Mouse (Mus musculus): ENCODE measurements at regions not wholly inside any gene's neighbourhood (a gene's known extent, or its start where the extent isn't known, plus 50 kb on each side); places are given as distances from the start of the nearest gene placed in this dataset.

DNA sequence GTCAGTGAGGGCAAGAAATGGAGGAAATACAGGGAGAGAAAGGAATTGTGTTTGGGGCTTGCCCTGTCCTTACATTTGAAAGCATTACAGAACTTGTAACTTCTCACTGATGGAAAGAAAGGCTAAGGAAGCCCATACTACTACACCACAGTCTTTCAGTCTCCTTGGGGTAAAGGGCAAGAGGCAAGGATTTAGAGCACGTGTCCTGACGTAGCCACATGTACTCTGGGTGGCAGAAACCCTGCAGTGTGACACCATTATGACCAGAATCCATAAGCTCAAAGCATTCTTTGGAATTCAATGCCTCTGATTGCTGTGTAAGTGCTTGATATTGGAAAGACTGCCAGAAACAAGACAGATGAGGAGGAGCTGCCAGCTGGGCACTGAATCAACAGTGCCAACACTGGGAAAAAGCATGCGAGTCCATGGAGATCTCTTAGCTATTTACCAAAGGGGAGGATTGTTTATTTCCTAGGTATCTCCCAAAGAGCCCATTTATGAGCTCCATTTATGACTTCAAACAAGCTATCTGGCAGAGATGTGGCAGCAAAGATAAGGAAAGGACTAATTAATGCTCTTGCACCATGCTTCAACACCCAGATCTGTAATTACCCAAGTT, 391.2 kb upstream of the Nt5c1b start:
- DNase-seq (ENCODE audit: low spot score, missing footprints) = no peak
- Histone ChIP-seq H3K27ac (ENCODE audit: low read depth, low read length) (no peak overlapping the region), H3K9ac (ENCODE audit: low read length) (no peak overlapping the region), H3K36me3 (ENCODE audit: control insufficient read depth, insufficient read depth, low read length) (no peaks in the 10 kb centered on the region), H3K4me2 (no peak overlapping the region), H3K9me3 (ENCODE audit: control insufficient read depth, low read length) (no peaks in the 10 kb centered on the region), H3K27me3 (ENCODE audit: control insufficient read depth, insufficient read depth, low read length) (no peaks in the 10 kb centered on the region), H3K4me3 (ENCODE audit: low read depth, low read length) (no peak overlapping the region), H3K4me1 (ENCODE audit: control insufficient read depth, insufficient read depth, low read length) (no peaks in the 10 kb centered on the region)
- no peak for ATAC-seq (ENCODE audit: low FRiP score)
- WGBS = 73% methylated on average over 3 of the region's 3 CpGs

DNA sequence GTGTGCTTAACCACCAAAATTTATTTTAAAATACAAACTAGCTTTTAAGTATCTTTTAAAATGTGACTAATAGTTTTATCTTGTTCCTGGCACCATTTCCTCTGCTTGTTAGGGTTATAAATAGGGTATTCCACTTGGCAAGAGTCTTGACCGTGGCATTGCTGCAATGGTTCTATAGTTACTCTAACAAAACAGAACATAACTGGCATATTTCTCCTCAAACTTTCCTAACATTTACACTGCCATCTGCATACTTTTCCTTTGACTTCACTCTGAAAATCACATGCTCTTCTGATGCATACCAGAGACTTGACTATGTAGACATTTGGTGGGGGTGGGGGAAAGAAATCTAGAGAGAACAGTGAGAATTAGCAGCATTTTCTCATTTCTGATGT, 390.7 kb upstream of the Nt5c1b start:
- WGBS = 88% methylated on average over 1 of the region's 1 CpGs
- Histone ChIP-seq H3K4me3 (ENCODE audit: low read depth, low read length) (no peak overlapping the region), H3K4me2 (no peak overlapping the region), H3K36me3 (ENCODE audit: control insufficient read depth, insufficient read depth, low read length) (no peaks in the 10 kb centered on the region), H3K4me1 (ENCODE audit: control insufficient read depth, insufficient read depth, low read length) (no peaks in the 10 kb centered on the region), H3K9me3 (ENCODE audit: control insufficient read depth, low read length) (no peaks in the 10 kb centered on the region), H3K27ac (ENCODE audit: low read depth, low read length) (no peak overlapping the region), H3K9ac (ENCODE audit: low read length) (no peak overlapping the region), H3K27me3 (ENCODE audit: control insufficient read depth, insufficient read depth, low read length) (no peaks in the 10 kb centered on the region)
- no peak for ATAC-seq (ENCODE audit: low FRiP score)
- no peak for DNase-seq (ENCODE audit: low spot score, missing footprints)

DNA sequence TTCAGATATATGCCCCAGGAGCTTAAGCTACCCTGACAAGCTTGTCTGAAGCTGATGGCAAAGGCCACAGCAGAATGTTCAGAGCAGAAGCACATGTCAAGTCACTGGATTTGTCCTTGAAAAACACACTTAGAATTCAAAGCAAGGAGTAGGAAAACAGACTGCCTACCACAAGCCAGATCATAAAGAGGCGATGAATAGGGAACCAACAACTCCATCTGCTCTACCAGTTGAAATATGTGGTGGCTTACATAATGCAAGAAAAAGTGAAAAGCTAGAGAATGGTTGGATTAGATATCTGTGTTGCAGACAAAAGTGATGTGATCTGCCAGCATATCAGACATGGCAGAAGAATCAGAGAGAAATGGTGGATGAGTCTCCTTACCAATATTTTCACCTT, 378.5 kb upstream of the Nt5c1b start:
- no peaks in the 10 kb centered on the region for H3K9me3 ChIP-seq (ENCODE audit: control insufficient read depth, low read length)
- DNase-seq (ENCODE audit: low spot score, missing footprints) (no peak), ATAC-seq (ENCODE audit: low FRiP score) (no peak)
- no peak overlapping the region for H3K9ac ChIP-seq (ENCODE audit: low read length)
- no peaks in the 10 kb centered on the region for H3K4me1 ChIP-seq (ENCODE audit: control insufficient read depth, insufficient read depth, low read length)
- H3K36me3 ChIP-seq (ENCODE audit: control insufficient read depth, insufficient read depth, low read length) = no peaks in the 10 kb centered on the region
- 92% methylated on average over 1 of the region's 1 CpGs for WGBS
- no peak overlapping the region for H3K4me3 ChIP-seq (ENCODE audit: low read depth, low read length)
- no peak overlapping the region for H3K27ac ChIP-seq (ENCODE audit: low read depth, low read length)
- H3K4me2 ChIP-seq = no peak overlapping the region
- H3K27me3 ChIP-seq (ENCODE audit: control insufficient read depth, insufficient read depth, low read length) = no peaks in the 10 kb centered on the region

DNA sequence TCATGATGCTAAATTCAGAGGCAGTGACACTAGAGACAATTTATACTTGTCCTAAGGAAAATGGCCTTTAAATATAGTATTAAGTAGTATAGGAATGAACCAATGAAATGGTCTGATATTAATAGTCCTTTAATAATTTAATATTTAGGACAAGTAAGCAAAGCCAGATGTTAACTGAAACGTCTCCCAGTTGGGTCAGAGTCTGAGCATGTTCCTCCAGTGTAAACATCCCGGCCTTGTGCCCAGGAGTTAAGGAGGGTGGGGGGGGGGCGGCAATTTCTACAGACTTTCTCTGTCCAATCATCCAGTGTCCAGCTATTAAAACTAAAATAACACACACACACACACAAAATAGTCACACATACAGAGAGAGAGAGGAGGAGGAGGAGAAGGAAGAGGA, 374.1 kb upstream of the Nt5c1b start:
- ATAC-seq (ENCODE audit: low FRiP score) (no peak), DNase-seq (ENCODE audit: low spot score, missing footprints) (no peak)
- H3K4me2 ChIP-seq = no peak overlapping the region
- H3K4me1 ChIP-seq (ENCODE audit: control insufficient read depth, insufficient read depth, low read length) = no peaks in the 10 kb centered on the region
- H3K27ac ChIP-seq (ENCODE audit: low read depth, low read length) = no peak overlapping the region
- no peaks in the 10 kb centered on the region for H3K9me3 ChIP-seq (ENCODE audit: control insufficient read depth, low read length)
- no peaks in the 10 kb centered on the region for H3K36me3 ChIP-seq (ENCODE audit: control insufficient read depth, insufficient read depth, low read length)
- H3K4me3 ChIP-seq (ENCODE audit: low read depth, low read length) = no peak overlapping the region
- 68% methylated on average over 3 of the region's 3 CpGs for WGBS
- H3K9ac ChIP-seq (ENCODE audit: low read length) = no peak overlapping the region
- no peaks in the 10 kb centered on the region for H3K27me3 ChIP-seq (ENCODE audit: control insufficient read depth, insufficient read depth, low read length)

DNA sequence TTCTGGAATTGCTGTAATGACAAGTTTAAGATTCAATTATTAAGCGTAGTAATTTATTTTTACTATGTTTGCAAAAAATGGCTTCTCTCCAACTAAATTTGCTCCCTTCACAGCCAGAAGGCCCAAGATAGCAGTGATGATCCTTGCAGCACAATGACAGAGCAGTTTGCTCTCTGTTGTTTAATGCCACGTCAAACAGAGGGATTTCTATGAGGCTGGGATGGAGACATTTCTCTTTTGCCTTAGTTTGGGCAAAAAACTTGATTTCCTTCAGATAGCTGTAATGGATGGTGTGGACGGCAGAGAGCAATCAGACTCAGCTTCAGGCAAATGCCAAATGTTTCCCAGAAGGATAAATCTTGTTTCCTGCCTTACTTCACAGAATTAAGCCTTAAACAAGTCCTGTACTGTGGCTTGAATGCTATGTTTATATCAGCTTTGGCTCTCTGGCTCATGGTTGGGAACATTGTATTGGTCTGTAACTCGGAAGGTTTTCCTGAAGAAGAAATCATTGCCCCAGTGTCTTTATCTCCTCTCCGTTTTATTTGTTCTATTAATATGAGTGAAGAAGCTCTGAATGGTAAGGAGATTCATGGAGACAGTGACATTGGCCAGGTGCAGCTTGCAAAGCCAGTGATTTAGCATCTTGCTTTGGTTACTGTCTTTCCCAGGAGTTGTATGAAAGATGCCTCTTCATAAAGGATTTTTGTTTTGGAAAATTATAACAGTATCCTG, 373.2 kb upstream of the Nt5c1b start:
- WGBS = 86% methylated on average over 5 of the region's 5 CpGs
- H3K9me3 ChIP-seq (ENCODE audit: control insufficient read depth, low read length) = no peaks in the 10 kb centered on the region
- no peak overlapping the region for H3K9ac ChIP-seq (ENCODE audit: low read length)
- DNase-seq (ENCODE audit: low spot score, missing footprints) (no peak), ATAC-seq (ENCODE audit: low FRiP score) (no peak)
- H3K27me3 ChIP-seq (ENCODE audit: control insufficient read depth, insufficient read depth, low read length) = no peaks in the 10 kb centered on the region
- no peak overlapping the region for H3K4me2 ChIP-seq
- H3K4me1 ChIP-seq (ENCODE audit: control insufficient read depth, insufficient read depth, low read length) = no peaks in the 10 kb centered on the region
- H3K36me3 ChIP-seq (ENCODE audit: control insufficient read depth, insufficient read depth, low read length) = no peaks in the 10 kb centered on the region
- H3K4me3 ChIP-seq (ENCODE audit: low read depth, low read length) = no peak overlapping the region
- H3K27ac ChIP-seq (ENCODE audit: low read depth, low read length) = no peak overlapping the region

DNA sequence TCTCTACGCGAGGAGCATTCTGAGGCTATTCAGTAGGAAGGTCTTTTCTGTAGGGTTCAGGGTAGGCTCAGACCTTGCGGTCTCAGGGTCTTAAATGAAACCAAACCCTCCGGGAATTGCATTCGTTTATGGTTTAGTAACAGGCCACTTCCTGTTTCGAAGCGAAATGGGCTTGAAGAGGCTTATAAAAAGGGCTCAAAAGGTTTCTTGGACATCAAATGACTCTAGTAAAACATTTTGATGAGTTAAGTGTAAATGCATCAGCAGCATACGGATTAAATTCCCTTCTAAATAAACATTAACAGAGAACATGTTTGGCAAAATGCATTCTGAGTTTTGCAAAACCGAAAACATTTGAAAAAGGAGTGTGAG, 372.6 kb upstream of the Nt5c1b start:
- Histone ChIP-seq H3K9ac (ENCODE audit: low read length) (no peak overlapping the region), H3K4me2 (no peak overlapping the region), H3K27me3 (ENCODE audit: control insufficient read depth, insufficient read depth, low read length) (no peaks in the 10 kb centered on the region), H3K4me1 (ENCODE audit: control insufficient read depth, insufficient read depth, low read length) (no peaks in the 10 kb centered on the region), H3K9me3 (ENCODE audit: control insufficient read depth, low read length) (no peaks in the 10 kb centered on the region), H3K27ac (ENCODE audit: low read depth, low read length) (no peak overlapping the region), H3K36me3 (ENCODE audit: control insufficient read depth, insufficient read depth, low read length) (no peaks in the 10 kb centered on the region), H3K4me3 (ENCODE audit: low read depth, low read length) (no peak overlapping the region)
- no peak for DNase-seq (ENCODE audit: low spot score, missing footprints)
- no peak for ATAC-seq (ENCODE audit: low FRiP score)
- WGBS = 80% methylated on average over 9 of the region's 9 CpGs

DNA sequence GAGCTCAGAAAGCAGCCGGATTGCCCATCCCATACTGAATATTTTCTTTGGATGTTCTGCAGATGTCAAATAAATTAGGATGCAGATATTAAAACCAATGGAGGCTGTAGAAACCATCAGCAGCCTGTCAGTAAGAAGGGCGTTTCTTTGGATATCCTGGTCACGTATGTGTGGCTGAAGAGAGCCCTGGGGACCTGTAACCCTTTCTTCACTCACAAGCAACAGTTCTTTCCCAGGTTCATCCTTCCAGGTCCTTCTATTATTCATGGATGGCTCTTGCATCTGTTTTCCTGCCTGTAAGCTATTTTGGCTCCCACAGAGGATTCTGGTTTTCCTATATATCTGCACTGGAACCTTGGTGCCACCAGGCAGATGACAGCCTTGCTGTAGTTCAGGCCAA, 372.2 kb upstream of the Nt5c1b start:
- no peak overlapping the region for H3K4me2 ChIP-seq
- H3K4me3 ChIP-seq (ENCODE audit: low read depth, low read length) = no peak overlapping the region
- no peaks in the 10 kb centered on the region for H3K27me3 ChIP-seq (ENCODE audit: control insufficient read depth, insufficient read depth, low read length)
- H3K4me1 ChIP-seq (ENCODE audit: control insufficient read depth, insufficient read depth, low read length) = no peaks in the 10 kb centered on the region
- H3K9ac ChIP-seq (ENCODE audit: low read length) = no peak overlapping the region
- no peaks in the 10 kb centered on the region for H3K9me3 ChIP-seq (ENCODE audit: control insufficient read depth, low read length)
- no peak for DNase-seq (ENCODE audit: low spot score, missing footprints)
- no peak for ATAC-seq (ENCODE audit: low FRiP score)
- 73% methylated on average over 3 of the region's 3 CpGs for WGBS
- H3K27ac ChIP-seq (ENCODE audit: low read depth, low read length) = no peak overlapping the region
- H3K36me3 ChIP-seq (ENCODE audit: control insufficient read depth, insufficient read depth, low read length) = no peaks in the 10 kb centered on the region

DNA sequence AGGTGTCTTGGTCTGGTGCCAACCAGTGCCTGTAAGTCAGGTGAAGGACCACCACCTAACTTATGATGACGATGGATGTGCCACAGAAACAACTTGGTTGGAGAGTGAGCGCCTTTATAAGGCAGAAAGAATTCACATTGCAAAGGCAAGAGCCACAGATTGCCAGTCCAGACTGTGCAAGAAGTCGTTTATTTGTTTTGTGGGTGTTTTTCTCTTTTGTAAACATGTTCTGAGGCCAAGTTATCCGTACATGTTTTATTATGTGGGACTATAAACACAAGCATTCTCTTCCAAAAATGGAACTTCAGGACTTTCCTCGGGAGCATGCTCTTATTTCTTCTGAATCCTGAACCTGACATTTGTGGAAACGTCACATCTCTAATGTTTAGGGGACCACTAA, 369.8 kb upstream of the Nt5c1b start:
- H3K27me3 ChIP-seq (ENCODE audit: control insufficient read depth, insufficient read depth, low read length) = no peaks in the 10 kb centered on the region
- H3K36me3 ChIP-seq (ENCODE audit: control insufficient read depth, insufficient read depth, low read length) = no peaks in the 10 kb centered on the region
- H3K9me3 ChIP-seq (ENCODE audit: control insufficient read depth, low read length) = no peaks in the 10 kb centered on the region
- H3K9ac ChIP-seq (ENCODE audit: low read length) = no peak overlapping the region
- ATAC-seq (ENCODE audit: low FRiP score) = no peak
- no peak overlapping the region for H3K27ac ChIP-seq (ENCODE audit: low read depth, low read length)
- no peak overlapping the region for H3K4me2 ChIP-seq
- no peak overlapping the region for H3K4me3 ChIP-seq (ENCODE audit: low read depth, low read length)
- WGBS = 78% methylated on average over 6 of the region's 6 CpGs
- no peaks in the 10 kb centered on the region for H3K4me1 ChIP-seq (ENCODE audit: control insufficient read depth, insufficient read depth, low read length)
- DNase-seq (ENCODE audit: low spot score, missing footprints) = no peak

DNA sequence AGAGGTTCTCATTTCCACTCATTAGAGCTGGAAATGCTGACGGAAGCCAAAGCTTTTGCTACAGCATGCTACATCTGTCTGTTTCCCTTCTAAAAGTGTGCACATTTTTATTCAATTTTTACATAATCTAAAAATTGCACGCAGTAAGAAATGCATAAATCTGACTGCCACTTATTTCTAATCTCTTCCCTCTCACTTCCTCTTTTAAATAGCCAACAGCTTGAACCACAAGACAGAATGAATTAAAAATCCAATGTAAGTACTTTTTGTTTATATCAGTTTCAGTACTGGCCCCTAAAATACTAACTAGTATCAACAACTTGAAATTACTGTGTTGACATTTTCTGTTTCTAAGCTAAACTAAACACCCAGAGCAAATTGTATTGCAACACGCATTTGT, 361.3 kb upstream of the Nt5c1b start:
- Histone ChIP-seq H3K27me3 (ENCODE audit: control insufficient read depth, insufficient read depth, low read length) (no peaks in the 10 kb centered on the region), H3K27ac (ENCODE audit: low read depth, low read length) (no peak overlapping the region), H3K4me2 (no peak overlapping the region), H3K9me3 (ENCODE audit: control insufficient read depth, low read length) (no peaks in the 10 kb centered on the region), H3K9ac (ENCODE audit: low read length) (no peak overlapping the region), H3K4me3 (ENCODE audit: low read depth, low read length) (no peak overlapping the region), H3K4me1 (ENCODE audit: control insufficient read depth, insufficient read depth, low read length) (no peaks in the 10 kb centered on the region), H3K36me3 (ENCODE audit: control insufficient read depth, insufficient read depth, low read length) (no peaks in the 10 kb centered on the region)
- no peak for ATAC-seq (ENCODE audit: low FRiP score)
- DNase-seq (ENCODE audit: low spot score, missing footprints) = no peak
- WGBS = 80% methylated on average over 3 of the region's 3 CpGs

Measured in midbrain, embryonic 11.5 days (tissue).